Mouse (Mus musculus) embryonic facial prominence, embryonic 14.5 days (tissue): ENCODE results near the gene Cuedc2. TPM values are rescaled to one million over a fixed set of nuclear protein-coding genes. Genes with fewer than 3 reads are reported as not detected.

Source experiments
- ATAC-seq: fragments of 200-750 bp; cut with Nextera tagmentation; 2 replicates; pipeline ENCODE4 v1.8.0; 2017; ENCODE audit warnings: low read depth, moderate number of reproducible peaks, moderate TSS enrichment
- DNase-seq: peaks from one replicate; pipeline ENCODE4 v3.0.0-alpha.2; 2015; ENCODE audit warnings: low spot score
- H3K27ac ChIP-seq: fragments of 300-500 bp; sonication (generic); replicated peaks from 2 replicates; pipeline ENCODE4 v1.5.1; 2014; ENCODE audit warnings: low read depth, mild to moderate bottlenecking, low read length, moderate library complexity
- H3K27me3 ChIP-seq: fragments of 300-500 bp; sonication (generic); replicated peaks from 2 replicates; pipeline ENCODE4 v1.6.1; 2014; ENCODE audit warnings: low read length; ENCODE audit not compliant: control insufficient read depth, insufficient read depth
- H3K36me3 ChIP-seq: fragments of 300-500 bp; sonication (generic); 2 replicates; pipeline ENCODE4 v1.6.1; 2014; ENCODE audit warnings: low read length, mixed read lengths; ENCODE audit not compliant: control insufficient read depth, insufficient read depth
- H3K4me1 ChIP-seq: fragments of 300-500 bp; sonication (generic); 2 replicates; pipeline ENCODE4 v1.6.1; 2014; ENCODE audit warnings: antibody characterized with exemption, low read length; ENCODE audit not compliant: control insufficient read depth, insufficient read depth
- H3K4me2 ChIP-seq: fragments of 300-500 bp; sonication (generic); 2 replicates; pipeline ENCODE4 v1.6.1; 2014; ENCODE audit warnings: low read depth, mild to moderate bottlenecking, low read length, moderate library complexity, mixed read lengths
- H3K4me3 ChIP-seq: fragments of 300-500 bp; sonication (generic); 2 replicates; pipeline ENCODE4 v1.5.1; 2014; ENCODE audit warnings: low read depth, mild to moderate bottlenecking, low read length
- H3K9ac ChIP-seq: fragments of 300-500 bp; sonication (generic); 2 replicates; pipeline ENCODE4 v1.6.1; 2014; ENCODE audit warnings: low read depth, mild to moderate bottlenecking, low read length, moderate library complexity, mixed read lengths
- H3K9me3 ChIP-seq: fragments of 300-500 bp; sonication (generic); 2 replicates; pipeline ENCODE4 v1.6.1; 2016; ENCODE audit warnings: low read length; ENCODE audit not compliant: control insufficient read depth
- WGBS: fragments of 180-500 bp; shearing (Covaris S2); extraction: QIAGEN DNeasy Blood & Tissue Kit; methylation state at CpG from one replicate; pipeline ENCODE4 v1.1.7; 2014; 5-methylcytosine and 5-hydroxymethylcytosine counted together
- polyA plus RNA-seq: library from polyadenylated mRNA; unstranded; fragments of >200 nt; fragmentation: Nextera tagmentation; extraction: Ambion mirVana; gene quantifications from 2 replicates; pipeline ENCODE4 v1.2.1, GENCODE M21; 2014

Cuedc2 gene
- polyA plus RNA-seq, 1 experiment from 2014 or later, result 174 TPM

- Histone ChIP-seq H3K4me1 (peaks cover 7% of the 10 kb centered on the region), H3K4me2 (peak overlapping the region; percentile 75; the same call in 1 of the 2 replicates), H3K9me3 (no peaks in the 10 kb centered on the region), H3K27me3 (peaks cover 19% of the 10 kb centered on the region), H3K36me3 (peaks cover 26% of the 10 kb centered on the region), H3K27ac (no peak overlapping the region), H3K9ac (peak overlapping the region; percentile 60; the same call in 1 of the 2 replicates), H3K4me3 (no peak overlapping the region; the same call in 1 of the 2 replicates)
- ATAC-seq, result no peak
- DNase-seq, result no peak
- WGBS, result 71% methylated on average over 16 of the region's 16 CpGs
Measured at GRCm38 (mm10) chr19:46308303-46308702, 30.2 kb downstream of the Cuedc2 start.

GRCm38 (mm10) chr19:46307781-46308180 lies 30.7 kb downstream of the Cuedc2 start:
- Histone ChIP-seq H3K27me3 (peaks cover 14% of the 10 kb centered on the region), H3K4me3 (no peak overlapping the region), H3K9me3 (no peaks in the 10 kb centered on the region), H3K9ac (no peak overlapping the region), H3K27ac (no peak overlapping the region), H3K36me3 (peaks cover 25% of the 10 kb centered on the region), H3K4me1 (peaks cover 7% of the 10 kb centered on the region), H3K4me2 (no peak overlapping the region)
- ATAC-seq (no peak), DNase-seq (no peak)
- 76% methylated on average over 16 of the region's 16 CpGs for WGBS

DNA sequence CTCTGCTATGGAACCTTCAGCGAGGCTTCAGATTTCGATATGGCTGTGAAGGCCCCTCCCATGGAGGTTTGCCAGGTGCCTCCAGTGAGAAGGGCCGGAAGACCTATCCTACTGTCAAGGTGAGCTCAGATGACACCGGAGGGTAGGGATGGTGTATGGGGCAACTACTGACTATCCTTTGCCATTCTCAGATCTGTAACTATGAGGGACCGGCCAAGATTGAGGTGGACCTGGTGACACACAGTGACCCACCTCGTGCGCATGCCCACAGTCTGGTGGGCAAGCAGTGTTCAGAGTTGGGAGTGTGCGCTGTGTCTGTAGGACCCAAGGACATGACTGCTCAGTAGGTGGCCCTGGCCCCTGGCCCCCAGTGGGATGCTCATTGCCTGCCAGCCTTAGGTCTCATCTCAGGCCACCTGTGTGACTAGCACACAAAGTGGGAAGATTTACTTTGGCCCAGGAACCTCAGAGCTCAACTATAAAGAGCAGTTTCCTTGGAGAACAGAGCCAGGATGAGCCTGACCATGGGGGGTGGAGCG lies 31.7 kb downstream of the Cuedc2 start:
- 81% methylated on average over 9 of the region's 9 CpGs for WGBS
- Histone ChIP-seq H3K36me3 (peaks cover 20% of the 10 kb centered on the region), H3K4me1 (peaks cover 7% of the 10 kb centered on the region), H3K9ac (no peak overlapping the region), H3K27ac (no peak overlapping the region), H3K27me3 (peaks cover 13% of the 10 kb centered on the region), H3K9me3 (no peaks in the 10 kb centered on the region), H3K4me2 (no peak overlapping the region), H3K4me3 (no peak overlapping the region)
- DNase-seq (no peak), ATAC-seq (no peak)

DNA sequence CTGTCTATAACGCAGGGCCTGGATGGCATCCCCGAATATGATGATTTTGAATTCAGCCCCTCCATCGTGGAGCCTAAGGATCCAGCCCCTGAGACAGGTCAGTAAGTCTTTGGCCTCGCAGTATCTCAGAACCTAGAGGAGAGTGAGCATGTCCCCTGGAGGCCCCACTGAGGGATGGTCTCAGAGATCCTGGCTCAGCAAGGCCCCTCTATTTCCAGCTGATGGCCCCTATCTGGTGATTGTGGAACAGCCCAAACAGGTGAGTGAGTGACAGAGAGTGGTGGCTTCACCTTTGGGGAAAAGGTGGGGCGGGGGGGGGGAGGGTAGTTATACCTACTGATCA lies 32.3 kb downstream of the Cuedc2 start:
- peaks cover 7% of the 10 kb centered on the region for H3K4me1 ChIP-seq
- H3K36me3 ChIP-seq, result peaks cover 20% of the 10 kb centered on the region
- DNase-seq (no peak), ATAC-seq (no peak)
- peaks cover 13% of the 10 kb centered on the region for H3K27me3 ChIP-seq
- no peaks in the 10 kb centered on the region for H3K9me3 ChIP-seq
- H3K4me2 ChIP-seq, result peak overlapping the region; percentile 96
- WGBS, result 59% methylated on average over 5 of the region's 5 CpGs
- peak overlapping the region; percentile 72 for H3K4me3 ChIP-seq
- no peak overlapping the region for H3K27ac ChIP-seq
- H3K9ac ChIP-seq, result peak overlapping the region; percentile 72

- Histone ChIP-seq H3K9ac (peak overlapping the region; percentile 72), H3K27ac (peak overlapping the region; percentile 74; the same call in 1 of the 2 replicates), H3K4me1 (peaks cover 7% of the 10 kb centered on the region), H3K27me3 (peaks cover 13% of the 10 kb centered on the region), H3K4me3 (peak overlapping the region; percentile 72), H3K9me3 (no peaks in the 10 kb centered on the region), H3K36me3 (peaks cover 17% of the 10 kb centered on the region), H3K4me2 (peak overlapping the region; percentile 96)
- peak; percentile 70 for ATAC-seq
- peak; percentile 92 for DNase-seq
- WGBS, result 1% methylated on average over 26 of the region's 43 CpGs
Measured at GRCm38 (mm10) chr19:46305432-46306267, 32.9 kb downstream of the Cuedc2 start.

GRCm38 (mm10) chr19:46304908-46305333 lies 33.6 kb downstream of the Cuedc2 start:
- under 1% methylated on average over 31 of the region's 34 CpGs for WGBS
- DNase-seq (no peak), ATAC-seq (peak; percentile 16)
- Histone ChIP-seq H3K27me3 (peaks cover 13% of the 10 kb centered on the region), H3K4me1 (peaks cover 7% of the 10 kb centered on the region), H3K4me3 (peak overlapping the region; percentile 72), H3K4me2 (peak overlapping the region; percentile 96), H3K36me3 (peaks cover 9% of the 10 kb centered on the region), H3K9ac (peak overlapping the region; percentile 72), H3K9me3 (no peaks in the 10 kb centered on the region), H3K27ac (peak overlapping the region; percentile 74)

GRCm38 (mm10) chr19:46304216-46304841 lies 34.2 kb downstream of the Cuedc2 start, which contains the start of gene Nfkb2:
Nfkb2 (plus strand) TSS chr19:46304320.
- under 1% methylated on average over 39 of the region's 39 CpGs for WGBS

More at GRCm38 (mm10) chr19:46304216-46304841, 34.2 kb downstream of the Cuedc2 start, which contains the start of gene Nfkb2:
- Histone ChIP-seq H3K9me3 (no peaks in the 10 kb centered on the region), H3K4me1 (peaks cover 7% of the 10 kb centered on the region), H3K36me3 (peaks cover 4% of the 10 kb centered on the region; the same call in 1 of the 2 replicates), H3K9ac (peak within 1 kb of the TSS; percentile 72), H3K4me3 (peak within 1 kb of the TSS; percentile 72), H3K4me2 (peak within 1 kb of the TSS; percentile 96), H3K27ac (peak within 1 kb of the TSS; percentile 74), H3K27me3 (peaks cover 13% of the 10 kb centered on the region)
- DNase-seq (peak; percentile 95), ATAC-seq (peak; percentile 92)
